Mouse (Mus musculus): Measurements from ENCODE around the gene Timm29. TPM values are rescaled to one million over a fixed set of nuclear protein-coding genes. Genes with fewer than 3 reads are reported as not detected.
A peak's percentile ranks its signal among the peaks of the same experiment; 100 is the strongest.

Timm29 gene
- polyA plus RNA-seq, 1 experiment from 2014 or later, result 53.9 TPM

- Histone ChIP-seq H3K27ac (ENCODE audit: low read depth, low read length) (peak overlapping the region; percentile 98), H3K27me3 (ENCODE audit: control insufficient read depth, insufficient read depth, low read length) (no peaks in the 10 kb centered on the region), H3K4me3 (ENCODE audit: low read depth, low read length) (peak overlapping the region; percentile 63), H3K4me1 (replicated peaks; ENCODE audit: control insufficient read depth, insufficient read depth, low read length) (no peaks in the 10 kb centered on the region; the same call in 1 of the 2 replicates), H3K4me2 (replicated peaks; ENCODE audit: low read depth, low read length) (peak overlapping the region; percentile 72), H3K9me3 (ENCODE audit: control insufficient read depth, low read length) (no peaks in the 10 kb centered on the region), H3K9ac (ENCODE audit: low read depth, low read length) (peak overlapping the region; percentile 83), H3K36me3 (ENCODE audit: control insufficient read depth, insufficient read depth, low read length) (no peaks in the 10 kb centered on the region)
- ATAC-seq (ENCODE audit: low FRiP score), result peak; percentile 88
- peak; percentile 93 for DNase-seq (ENCODE audit: low spot score)
- WGBS, result under 1% methylated on average over 50 of the region's 57 CpGs
These were observed 23.8 kb downstream of the Timm29 start for GRCm38 (mm10) chr9:21616232-21616781.

- ATAC-seq (ENCODE audit: low FRiP score), result no peak
- Histone ChIP-seq H3K9ac (ENCODE audit: low read depth, low read length) (peak overlapping the region; percentile 83), H3K36me3 (ENCODE audit: control insufficient read depth, insufficient read depth, low read length) (no peaks in the 10 kb centered on the region), H3K4me3 (ENCODE audit: low read depth, low read length) (peak overlapping the region; percentile 63), H3K4me1 (replicated peaks; ENCODE audit: control insufficient read depth, insufficient read depth, low read length) (no peaks in the 10 kb centered on the region; the same call in 1 of the 2 replicates), H3K27ac (ENCODE audit: low read depth, low read length) (peak overlapping the region; percentile 98; the same call in 1 of the 2 replicates), H3K4me2 (replicated peaks; ENCODE audit: low read depth, low read length) (peak overlapping the region; percentile 72), H3K9me3 (ENCODE audit: control insufficient read depth, low read length) (no peaks in the 10 kb centered on the region), H3K27me3 (ENCODE audit: control insufficient read depth, insufficient read depth, low read length) (no peaks in the 10 kb centered on the region)
- WGBS, result 10% methylated on average over 10 of the region's 10 CpGs
- peak; percentile 47 for DNase-seq (ENCODE audit: low spot score)
These were observed 24.5 kb downstream of the Timm29 start for GRCm38 (mm10) chr9:21617066-21617465.

- Histone ChIP-seq H3K4me2 (replicated peaks; ENCODE audit: low read depth, low read length) (no peak overlapping the region), H3K36me3 (ENCODE audit: control insufficient read depth, insufficient read depth, low read length) (no peaks in the 10 kb centered on the region), H3K27me3 (ENCODE audit: control insufficient read depth, insufficient read depth, low read length) (no peaks in the 10 kb centered on the region), H3K27ac (ENCODE audit: low read depth, low read length) (no peak overlapping the region), H3K9me3 (ENCODE audit: control insufficient read depth, low read length) (no peaks in the 10 kb centered on the region), H3K4me1 (replicated peaks; ENCODE audit: control insufficient read depth, insufficient read depth, low read length) (no peaks in the 10 kb centered on the region; the same call in 1 of the 2 replicates), H3K4me3 (ENCODE audit: low read depth, low read length) (no peak overlapping the region), H3K9ac (ENCODE audit: low read depth, low read length) (no peak overlapping the region)
- WGBS, result 92% methylated on average over 4 of the region's 4 CpGs
- DNase-seq (ENCODE audit: low spot score) (no peak), ATAC-seq (ENCODE audit: low FRiP score) (no peak)
These were observed 27.7 kb downstream of the Timm29 start for GRCm38 (mm10) chr9:21620229-21620628.

- no peak overlapping the region for H3K27ac ChIP-seq (ENCODE audit: low read depth, low read length)
- no peak overlapping the region for H3K9ac ChIP-seq (ENCODE audit: low read depth, low read length)
- ATAC-seq (ENCODE audit: low FRiP score), result no peak
- H3K36me3 ChIP-seq (ENCODE audit: control insufficient read depth, insufficient read depth, low read length), result no peaks in the 10 kb centered on the region
- no peak overlapping the region for H3K4me3 ChIP-seq (ENCODE audit: low read depth, low read length)
- no peak overlapping the region for H3K4me2 ChIP-seq (replicated peaks; ENCODE audit: low read depth, low read length)
- no peaks in the 10 kb centered on the region for H3K27me3 ChIP-seq (ENCODE audit: control insufficient read depth, insufficient read depth, low read length)
- no peaks in the 10 kb centered on the region; the same call in 1 of the 2 replicates for H3K4me1 ChIP-seq (replicated peaks; ENCODE audit: control insufficient read depth, insufficient read depth, low read length)
- no peaks in the 10 kb centered on the region for H3K9me3 ChIP-seq (ENCODE audit: control insufficient read depth, low read length)
- DNase-seq (ENCODE audit: low spot score), result no peak
- WGBS, result 94% methylated on average over 1 of the region's 1 CpGs
These were observed 30.2 kb downstream of the Timm29 start for GRCm38 (mm10) chr9:21622676-21623075.

GRCm38 (mm10) chr9:21625342-21626339, 33.1 kb downstream of the Timm29 start:
- no peak overlapping the region for H3K27ac ChIP-seq (ENCODE audit: low read depth, low read length)
- no peak for ATAC-seq (ENCODE audit: low FRiP score)

GRCm38 (mm10) chr9:21626571-21626970, 34.0 kb downstream of the Timm29 start:
- ATAC-seq (ENCODE audit: low FRiP score), result no peak
- Histone ChIP-seq H3K27me3 (ENCODE audit: control insufficient read depth, insufficient read depth, low read length) (no peaks in the 10 kb centered on the region), H3K4me3 (ENCODE audit: low read depth, low read length) (no peak overlapping the region), H3K9ac (ENCODE audit: low read depth, low read length) (no peak overlapping the region), H3K9me3 (ENCODE audit: control insufficient read depth, low read length) (no peaks in the 10 kb centered on the region), H3K4me1 (replicated peaks; ENCODE audit: control insufficient read depth, insufficient read depth, low read length) (no peaks in the 10 kb centered on the region), H3K27ac (ENCODE audit: low read depth, low read length) (no peak overlapping the region), H3K4me2 (replicated peaks; ENCODE audit: low read depth, low read length) (no peak overlapping the region), H3K36me3 (ENCODE audit: control insufficient read depth, insufficient read depth, low read length) (no peaks in the 10 kb centered on the region)
- no peak for DNase-seq (ENCODE audit: low spot score)

More at GRCm38 (mm10) chr9:21625342-21626339, 33.1 kb downstream of the Timm29 start:
- Histone ChIP-seq H3K27me3 (ENCODE audit: control insufficient read depth, insufficient read depth, low read length) (no peaks in the 10 kb centered on the region), H3K36me3 (ENCODE audit: control insufficient read depth, insufficient read depth, low read length) (no peaks in the 10 kb centered on the region), H3K9me3 (ENCODE audit: control insufficient read depth, low read length) (no peaks in the 10 kb centered on the region), H3K4me3 (ENCODE audit: low read depth, low read length) (no peak overlapping the region), H3K4me2 (replicated peaks; ENCODE audit: low read depth, low read length) (no peak overlapping the region), H3K4me1 (replicated peaks; ENCODE audit: control insufficient read depth, insufficient read depth, low read length) (no peaks in the 10 kb centered on the region), H3K9ac (ENCODE audit: low read depth, low read length) (no peak overlapping the region)
- WGBS, result 91% methylated on average over 10 of the region's 10 CpGs
- no peak for DNase-seq (ENCODE audit: low spot score)

GRCm38 (mm10) chr9:21627145-21627795, 34.7 kb downstream of the Timm29 start:
- ATAC-seq (ENCODE audit: low FRiP score) (no peak), DNase-seq (ENCODE audit: low spot score) (no peak)
- Histone ChIP-seq H3K27ac (ENCODE audit: low read depth, low read length) (no peak overlapping the region), H3K9me3 (ENCODE audit: control insufficient read depth, low read length) (no peaks in the 10 kb centered on the region), H3K4me2 (replicated peaks; ENCODE audit: low read depth, low read length) (no peak overlapping the region), H3K4me1 (replicated peaks; ENCODE audit: control insufficient read depth, insufficient read depth, low read length) (no peaks in the 10 kb centered on the region), H3K36me3 (ENCODE audit: control insufficient read depth, insufficient read depth, low read length) (no peaks in the 10 kb centered on the region), H3K4me3 (ENCODE audit: low read depth, low read length) (no peak overlapping the region), H3K27me3 (ENCODE audit: control insufficient read depth, insufficient read depth, low read length) (no peaks in the 10 kb centered on the region), H3K9ac (ENCODE audit: low read depth, low read length) (no peak overlapping the region)
- 86% methylated on average over 5 of the region's 5 CpGs for WGBS

GRCm38 (mm10) chr9:21630673-21631072, 38.2 kb downstream of the Timm29 start:
- Histone ChIP-seq H3K36me3 (ENCODE audit: control insufficient read depth, insufficient read depth, low read length) (peaks cover 5% of the 10 kb centered on the region; the same call in 1 of the 2 replicates), H3K9me3 (ENCODE audit: control insufficient read depth, low read length) (no peaks in the 10 kb centered on the region), H3K4me2 (replicated peaks; ENCODE audit: low read depth, low read length) (no peak overlapping the region), H3K4me1 (replicated peaks; ENCODE audit: control insufficient read depth, insufficient read depth, low read length) (no peaks in the 10 kb centered on the region), H3K27ac (ENCODE audit: low read depth, low read length) (no peak overlapping the region), H3K27me3 (ENCODE audit: control insufficient read depth, insufficient read depth, low read length) (no peaks in the 10 kb centered on the region), H3K4me3 (ENCODE audit: low read depth, low read length) (no peak overlapping the region), H3K9ac (ENCODE audit: low read depth, low read length) (no peak overlapping the region)
- 99% methylated on average over 3 of the region's 3 CpGs for WGBS
- DNase-seq (ENCODE audit: low spot score) (peak; percentile 51), ATAC-seq (ENCODE audit: low FRiP score) (no peak)

Data from hindbrain, embryonic 11.5 days (tissue).